Comparison of ENCODE assay signal across 8 mouse cellular contexts in genomic region chr12:99884269-99885261, GRCm38 (mm10). TPM values are rescaled to one million over a fixed set of nuclear protein-coding genes. Genes with fewer than 3 reads are reported as not detected.
DNase-seq lines count a peak whose midpoint lies in the region; ATAC-seq lines count a peak whose summit lies in the region.

Gene Efcab11, minus strand, starts transcription at chr12:99884439.
Gene Tdp1, plus strand, starts transcription at chr12:99884517.

- under 1% methylated on average over 73 of the region's 73 CpGs for WGBS in forebrain, embryonic 10.5 days
- 1% methylated on average over 66 of the region's 73 CpGs for WGBS in heart, embryonic 16.5 days
- under 1% methylated on average over 67 of the region's 73 CpGs for WGBS in liver, embryonic 15.5 days (ENCODE audit: insufficient replicate concordance)
- under 1% methylated on average over 73 of the region's 73 CpGs for WGBS in neural tube, embryonic 12.5 days

- H3K27me3 ChIP-seq in forebrain, embryonic 10.5 days (ENCODE audit: poor library complexity, severe bottlenecking), result no peaks in the 10 kb centered on the region
- H3K27me3 ChIP-seq in heart, embryonic 16.5 days (ENCODE audit: control insufficient read depth, insufficient read depth, low read length), result no peaks in the 10 kb centered on the region
- H3K27me3 ChIP-seq in liver, embryonic 15.5 days, result no peaks in the 10 kb centered on the region
- H3K27me3 ChIP-seq in neural tube, embryonic 12.5 days (replicated peaks), result no peaks in the 10 kb centered on the region

- H3K9me3 ChIP-seq in forebrain, embryonic 10.5 days, result no peaks in the 10 kb centered on the region; the same call in 1 of the 2 replicates
- no peaks in the 10 kb centered on the region for H3K9me3 ChIP-seq in heart, embryonic 16.5 days (replicated peaks; ENCODE audit: control insufficient read depth, low read length)
- no peaks in the 10 kb centered on the region for H3K9me3 ChIP-seq in liver, embryonic 15.5 days (replicated peaks)
- H3K9me3 ChIP-seq in neural tube, embryonic 12.5 days, result no peaks in the 10 kb centered on the region

- peaks cover 36% of the 10 kb centered on the region for H3K4me1 ChIP-seq in forebrain, embryonic 10.5 days
- peaks cover 15% of the 10 kb centered on the region for H3K4me1 ChIP-seq in heart, embryonic 16.5 days (ENCODE audit: control insufficient read depth, insufficient read depth, low read length)
- peaks cover 31% of the 10 kb centered on the region for H3K4me1 ChIP-seq in liver, embryonic 15.5 days (replicated peaks)
- H3K4me1 ChIP-seq in neural tube, embryonic 12.5 days, result peaks cover 20% of the 10 kb centered on the region

- peak within 1 kb of the TSS; percentile 85 for H3K9ac ChIP-seq in heart, embryonic 16.5 days (ENCODE audit: low read length)
- peak within 1 kb of the TSS; percentile 82 for H3K9ac ChIP-seq in liver, embryonic 15.5 days
- peak within 1 kb of the TSS; percentile 88 for H3K9ac ChIP-seq in neural tube, embryonic 12.5 days

- peak; percentile 78 for ATAC-seq in CD4-positive, CD25-positive, alpha-beta regulatory T cell, adult 4 months
- peak; percentile 88 for ATAC-seq in heart, embryonic 16.5 days (replicated peaks; ENCODE audit: extremely low read depth, insufficient read depth, low FRiP score)
- ATAC-seq in liver, embryonic 15.5 days (ENCODE audit: insufficient read depth), result peak; percentile 84
- peak; percentile 79 for ATAC-seq in neural tube, embryonic 12.5 days (ENCODE audit: low FRiP score, low read depth)

- H3K4me3 ChIP-seq in forebrain, embryonic 10.5 days, result peak within 1 kb of the TSS; percentile 85
- peak within 1 kb of the TSS; percentile 69 for H3K4me3 ChIP-seq in heart, embryonic 16.5 days (ENCODE audit: low read length)
- peak within 1 kb of the TSS; percentile 81 for H3K4me3 ChIP-seq in liver, embryonic 15.5 days (replicated peaks)
- H3K4me3 ChIP-seq in neural tube, embryonic 12.5 days, result peak within 1 kb of the TSS; percentile 80

- H3K27ac ChIP-seq in forebrain, embryonic 10.5 days, result peak within 1 kb of the TSS; percentile 97
- H3K27ac ChIP-seq in heart, embryonic 16.5 days (ENCODE audit: low read length), result peak within 1 kb of the TSS; percentile 95
- H3K27ac ChIP-seq in liver, embryonic 15.5 days (replicated peaks), result peak within 1 kb of the TSS; percentile 93
- no peak within 1 kb of the TSS; the same call in 1 of the 2 replicates for H3K27ac ChIP-seq in neural tube, embryonic 12.5 days

- H3K4me2 ChIP-seq in heart, embryonic 16.5 days (ENCODE audit: low read depth, low read length), result peak within 1 kb of the TSS; percentile 63
- peak within 1 kb of the TSS; percentile 99 for H3K4me2 ChIP-seq in liver, embryonic 15.5 days
- H3K4me2 ChIP-seq in neural tube, embryonic 12.5 days (replicated peaks), result peak within 1 kb of the TSS; percentile 86

- DNase-seq in c-Kit-negative CD71-positive TER-119-positive erythroid progenitor cells, embryonic 14.5 days (ENCODE audit: low read depth, low spot score), result peak; percentile 85
- DNase-seq in forebrain, embryonic 10.5 days (ENCODE audit: extremely low spot score, low spot score), result peak; percentile 94
- peak; percentile 93 to 95 for DNase-seq in kidney, postnatal 36 days
- peak; percentile 90 for DNase-seq in telencephalon, adult 2 months (ENCODE audit: low read depth, low spot score)

- peaks cover 21% of the 10 kb centered on the region for H3K36me3 ChIP-seq in forebrain, embryonic 10.5 days (replicated peaks)
- no peaks in the 10 kb centered on the region for H3K36me3 ChIP-seq in heart, embryonic 16.5 days (ENCODE audit: control insufficient read depth, insufficient read depth)
- 0 out of 2 replicates have a peak, but pooled peaks cover 3% of the 10 kb centered on the region for H3K36me3 ChIP-seq in liver, embryonic 15.5 days (replicated peaks)
- peaks cover 4% of the 10 kb centered on the region; the same call in 1 of the 2 replicates for H3K36me3 ChIP-seq in neural tube, embryonic 12.5 days

RNA-seq across cellular contexts. Expression of gene Efcab11, which starts in this region (rescaled TPM):
- polyA plus RNA-seq in CD4-positive, CD25-positive, alpha-beta regulatory T cell, adult 4 months (2017; shearing (Covaris generic)), result 1 to 10 TPM; 1.0 to 1.5 TPM
- polyA plus RNA-seq in forebrain, embryonic 10.5 days (2016; fragmentation: Nextera tagmentation; extraction: Ambion mirVana), result 24.9 and 25.0 TPM in 2 replicates
- polyA plus RNA-seq in heart, embryonic 16.5 days (2015; fragmentation: Nextera tagmentation; extraction: Ambion mirVana), result 8.8 and 9.7 TPM in 2 replicates
- 4.4 and 5.4 TPM in 2 replicates for polyA plus RNA-seq in liver, embryonic 15.5 days (2015; fragmentation: Nextera tagmentation; extraction: Ambion mirVana)
- polyA plus RNA-seq in neural tube, embryonic 12.5 days (2016; fragmentation: Nextera tagmentation; extraction: Ambion mirVana), result 11.2 and 11.6 TPM in 2 replicates

RNA-seq across cellular contexts. Expression of gene Tdp1, which starts in this region (rescaled TPM):
- 10 to 100 TPM; 25.4 to 34.4 TPM for polyA plus RNA-seq in CD4-positive, CD25-positive, alpha-beta regulatory T cell, adult 4 months (2017; shearing (Covaris generic))
- polyA plus RNA-seq in forebrain, embryonic 10.5 days (2016; fragmentation: Nextera tagmentation; extraction: Ambion mirVana), result 90.5 and 95.6 TPM in 2 replicates
- polyA plus RNA-seq in heart, embryonic 16.5 days (2015; fragmentation: Nextera tagmentation; extraction: Ambion mirVana), result 27.4 and 30.5 TPM in 2 replicates
- 22.8 and 23.3 TPM in 2 replicates for polyA plus RNA-seq in liver, embryonic 15.5 days (2015; fragmentation: Nextera tagmentation; extraction: Ambion mirVana)
- 57.9 and 62.2 TPM in 2 replicates for polyA plus RNA-seq in neural tube, embryonic 12.5 days (2016; fragmentation: Nextera tagmentation; extraction: Ambion mirVana)
